Mouse (Mus musculus): ENCODE data around the gene Ptpn7.
"Not testable (repeated sequence)": the region's sequence is repeated elsewhere in the genome, so short reads cannot be mapped to it uniquely, and the experiment has no call there.

Ptpn7 gene

GRCm38 (mm10) chr1:135186427-135186826 lies 53.9 kb downstream of the Ptpn7 start:
- no peak for DNase-seq (ENCODE audit: low spot score in 2 of 2)

- not testable (repeated sequence) for DNase-seq (ENCODE audit: low spot score in 2 of 2)
Observed at GRCm38 (mm10) chr1:135187016-135187415, 54.5 kb downstream of the Ptpn7 start.

- DNase-seq (ENCODE audit: low spot score in 2 of 2), result no peak
Observed at GRCm38 (mm10) chr1:135188197-135188596, 55.7 kb downstream of the Ptpn7 start.

GRCm38 (mm10) chr1:135189186-135189585 lies 56.7 kb downstream of the Ptpn7 start:
- DNase-seq (ENCODE audit: low spot score in 2 of 2), result no peak

- DNase-seq (ENCODE audit: low spot score in 2 of 2), result not testable (repeated sequence)
Observed at GRCm38 (mm10) chr1:135194335-135194734, 61.8 kb downstream of the Ptpn7 start.
